Mouse (Mus musculus) Patski (cell line): ENCODE results near the gene Gm20388. TPM values are rescaled to one million over a fixed set of nuclear protein-coding genes. Genes with fewer than 3 reads are reported as not detected.

ENCODE experiments used
- ATAC-seq: fragments of 100-300 bp; one replicate; pipeline ENCODE4 v1.8.0; 2021
- CTCF ChIA-PET: fragments of 350-600 bp; sonication (Branson Sonifier 250); formaldehyde crosslinking; loops from one replicate; lab custom pipeline; 2022; ENCODE audit warnings: inconsistent platforms; lab: Charles Lee
- POLR2A ChIA-PET: fragments of 350-600 bp; sonication (Branson Sonifier 250); formaldehyde crosslinking; loops from one replicate; lab custom pipeline; 2022; ENCODE audit warnings: antibody characterized with exemption, inconsistent platforms; lab: Charles Lee
- DNase-seq: peaks from one replicate; pipeline ENCODE4 v3.0.0-alpha.2; 2011; ENCODE audit warnings: low read depth, low spot score
- H3K27me3 ChIP-seq: fragments of 371-371 bp; one replicate; pipeline ENCODE4 v1.5.1; 2021
- CTCF ChIP-seq: fragments of 100-300 bp; IDR thresholded peaks from one replicate; pipeline ENCODE4 v1.5.1; 2021
- in situ Hi-C: fragments of 300-500 bp; cut with MboI; formaldehyde crosslinking; loops from 3 replicates; pipeline ENCODE4 v1.11.1; 2018; ENCODE audit warnings: low pct_unique_long_range_greater_than_20kb, mixed read lengths
- polyA plus RNA-seq: library from polyadenylated mRNA; unstranded; gene quantifications from one replicate; pipeline ENCODE4 v1.2.3, GENCODE M21; 2021

Gm20388 gene
- polyA plus RNA-seq, 1 experiment from 2014 or later, result 86.7 TPM

DNA sequence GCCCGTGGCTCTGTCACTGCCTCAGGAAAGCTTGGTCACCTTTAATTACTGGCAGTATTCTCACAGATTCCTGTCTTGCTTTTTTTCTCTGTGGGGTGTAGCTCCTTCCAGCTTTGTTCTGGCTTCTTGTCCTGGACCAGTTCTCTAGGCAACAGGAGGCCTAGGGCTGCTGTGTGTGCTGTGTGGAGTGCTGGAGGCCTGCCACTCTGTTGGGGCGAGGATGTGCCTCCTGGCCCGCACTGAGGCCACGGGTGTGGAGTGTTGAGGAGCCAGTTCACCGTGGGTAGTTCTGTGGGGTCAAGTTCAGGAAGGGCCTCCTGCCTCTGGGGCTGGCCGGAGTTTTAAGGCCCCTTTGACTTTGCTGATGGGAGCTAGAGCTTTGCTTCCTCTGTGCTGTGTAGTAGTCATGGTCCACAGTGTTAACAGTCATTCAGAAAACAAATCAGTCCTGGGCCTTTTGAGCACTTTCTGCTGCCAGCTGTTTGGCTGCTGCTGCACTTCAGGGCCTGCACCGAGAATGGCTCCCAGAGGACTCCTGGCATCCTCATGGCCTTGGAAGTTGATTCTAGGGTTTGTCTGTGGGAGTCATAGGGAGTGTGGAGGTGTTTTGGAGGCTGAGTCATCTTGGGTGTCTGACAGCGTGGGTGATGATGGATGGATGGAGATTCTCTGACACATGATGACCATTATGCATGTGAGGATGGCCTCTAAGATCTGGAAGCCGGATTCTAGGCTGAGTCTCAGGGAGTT is 2080.0 kb downstream of the Gm20388 start:
- no peak for ATAC-seq
- no peak for TF ChIP-seq CTCF
- ChIA-PET POLR2A (interaction anchor here (0.7 kb wide), 1 partner anchor 11 kb away, joined by 4 read pairs; no protein-coding TSS in a partner anchor), CTCF (interaction anchor here (0.9 to 1.4 kb wide), 2 partner anchors 11 to 12 kb away, joined by 3 to 4 read pairs; no protein-coding TSS in a partner anchor)
- H3K27me3 ChIP-seq, result no peaks in the 10 kb centered on the region
- DNase-seq, result peak; percentile 84
- in situ Hi-C loops, result loop anchor here (5.0 kb wide), 2 partner anchors 67 to 157 kb away; no protein-coding TSS in a partner anchor

DNA sequence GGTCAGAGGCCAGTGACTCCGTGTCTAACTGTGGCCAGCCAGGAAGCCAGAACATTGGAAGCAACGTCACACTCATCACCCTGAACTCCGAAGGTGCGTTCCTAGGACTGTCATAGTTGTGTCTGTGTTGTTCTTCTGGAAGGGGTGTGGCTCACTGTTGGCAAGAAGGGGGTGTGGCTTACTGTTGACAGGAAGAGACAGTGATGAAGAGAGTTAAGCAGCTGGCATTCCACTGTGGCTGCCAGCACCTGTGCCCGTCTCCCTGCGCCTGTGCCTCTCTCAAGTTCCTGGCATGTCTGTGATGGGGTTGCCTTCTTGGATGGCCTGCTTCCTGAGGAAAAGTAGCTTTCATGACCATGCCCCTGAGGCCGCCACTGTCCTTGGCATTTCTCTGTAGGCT is 2081.0 kb downstream of the Gm20388 start:
- no peak for ATAC-seq
- no peak for TF ChIP-seq CTCF
- H3K27me3 ChIP-seq, result no peaks in the 10 kb centered on the region
- POLR2A ChIA-PET, result no interaction called here
- in situ Hi-C loops, result loop anchor here (5.0 kb wide), 2 partner anchors 66 to 156 kb away; no protein-coding TSS in a partner anchor
- DNase-seq, result no peak
- CTCF ChIA-PET, result no interaction called here

DNA sequence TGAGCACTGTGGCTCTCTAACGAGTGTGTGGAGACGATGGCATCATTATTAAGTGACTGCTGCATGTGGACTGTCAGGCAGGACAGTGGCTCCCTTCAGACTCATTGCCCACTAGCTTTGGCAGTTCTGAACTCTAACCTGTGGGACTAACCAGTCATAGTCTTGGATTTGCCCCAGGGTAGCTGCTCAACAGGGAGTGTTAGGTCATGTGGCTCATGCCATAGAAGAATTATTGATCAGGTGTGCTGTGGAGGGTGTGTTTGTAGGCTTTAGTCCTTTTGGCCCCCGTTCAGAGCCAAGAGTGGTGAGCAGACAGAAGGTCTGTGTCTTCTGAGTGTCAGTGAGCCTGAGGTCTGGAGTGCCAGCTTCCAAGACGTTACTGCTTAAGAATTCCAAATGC is 2082.3 kb downstream of the Gm20388 start:
- H3K27me3 ChIP-seq, result no peaks in the 10 kb centered on the region
- in situ Hi-C loops, result loop anchor here (5.0 kb wide), 2 partner anchors 64 to 154 kb away; no protein-coding TSS in a partner anchor
- ATAC-seq (no peak), DNase-seq (no peak)
- ChIA-PET CTCF (interaction anchor here (0.7 to 1.2 kb wide), 2 partner anchors 28 to 170 kb away, joined by 3 read pairs; no protein-coding TSS in a partner anchor), POLR2A (interaction anchor here (0.8 kb wide), 1 partner anchor 139 kb away, joined by 3 read pairs; no protein-coding TSS in a partner anchor)
- no peak for TF ChIP-seq CTCF

DNA sequence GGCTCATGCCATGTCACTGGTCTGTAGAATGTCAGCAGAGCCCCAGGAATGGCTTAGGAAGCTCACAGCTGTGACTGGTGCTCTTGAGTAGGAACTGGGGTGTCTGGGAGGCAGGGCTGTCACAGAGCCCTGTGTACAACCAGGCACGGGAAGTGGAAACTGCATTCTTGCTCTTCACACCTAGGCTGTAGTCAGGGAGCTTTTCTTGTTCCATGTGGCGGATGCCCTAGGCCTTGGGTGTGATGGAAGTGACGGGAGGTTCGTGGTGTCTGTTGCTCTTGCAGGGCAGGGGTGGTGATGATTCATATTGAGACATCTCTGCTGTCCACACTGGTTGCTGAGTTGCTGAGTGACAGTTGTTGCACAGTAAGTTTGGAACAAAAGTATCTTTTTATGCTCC is 2084.5 kb downstream of the Gm20388 start:
- ChIA-PET CTCF (no interaction called here), POLR2A (no interaction called here)
- ATAC-seq (no peak), DNase-seq (no peak)
- TF ChIP-seq CTCF, result no peak
- H3K27me3 ChIP-seq, result no peaks in the 10 kb centered on the region
- in situ Hi-C loops, result no loop called here

DNA sequence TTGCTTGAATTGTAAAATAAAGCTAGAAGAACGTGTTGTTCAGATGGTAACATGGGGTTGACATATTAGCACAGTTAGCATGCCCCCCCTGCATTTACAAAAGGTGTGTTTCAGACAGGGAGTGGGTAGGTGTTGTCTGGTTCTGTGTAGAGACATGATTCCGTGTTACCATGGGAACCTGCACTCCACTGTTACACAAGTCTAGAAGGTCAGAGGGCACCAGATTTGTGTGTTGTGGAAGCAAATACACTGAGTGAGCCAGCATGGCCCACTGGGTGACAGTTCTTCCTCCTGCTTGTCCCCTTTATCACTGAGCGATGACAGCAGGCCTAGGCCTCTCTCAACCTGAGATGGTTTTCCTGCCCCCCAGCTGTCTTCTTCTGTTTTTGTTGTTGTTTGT is 2085.3 kb downstream of the Gm20388 start:
- no peak for DNase-seq
- no peak for ATAC-seq
- CTCF ChIA-PET, result no interaction called here
- TF ChIP-seq CTCF, result no peak
- no peaks in the 10 kb centered on the region for H3K27me3 ChIP-seq
- POLR2A ChIA-PET, result no interaction called here
- in situ Hi-C loops, result no loop called here

DNA sequence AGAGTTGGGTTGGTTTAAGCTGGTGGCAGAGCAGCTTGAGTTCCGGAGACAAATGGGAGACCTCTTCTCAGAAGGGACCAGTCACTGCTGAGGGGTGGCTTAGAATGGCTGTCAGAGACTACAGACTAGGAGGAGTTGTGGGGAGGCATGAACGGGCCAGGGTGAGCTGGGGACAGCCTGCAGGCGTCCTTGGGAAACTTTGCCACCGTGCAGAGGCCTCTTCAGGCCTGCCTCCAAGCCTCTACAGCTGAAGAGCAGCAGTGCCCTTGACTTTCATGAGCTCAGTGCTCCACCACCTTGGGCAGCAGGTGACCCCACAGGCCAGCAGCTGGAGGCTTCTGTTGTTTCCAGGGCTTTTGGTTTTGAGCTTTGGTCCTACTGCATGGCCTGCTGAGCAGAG is 2088.0 kb downstream of the Gm20388 start:
- in situ Hi-C loops, result no loop called here

DNA sequence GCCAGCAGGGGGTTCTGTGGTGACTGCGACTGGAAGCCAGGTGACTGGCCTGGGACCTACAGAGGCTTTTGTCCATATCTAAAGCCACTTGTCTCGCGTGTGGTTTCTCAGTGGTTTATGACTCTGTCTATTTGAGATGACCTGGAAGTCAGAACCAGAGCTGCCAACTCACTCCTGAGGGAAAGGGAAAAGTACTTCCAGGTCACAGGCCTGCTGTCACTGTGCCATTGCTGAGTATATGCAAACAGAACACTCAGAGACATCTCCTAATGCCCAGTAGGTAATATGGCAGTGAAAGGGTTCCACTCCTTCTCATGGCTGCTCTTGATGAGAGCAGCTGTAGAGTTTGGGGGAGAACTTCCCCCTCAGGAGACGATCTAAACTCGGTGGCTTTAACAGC is 2088.6 kb downstream of the Gm20388 start:
- TF ChIP-seq CTCF, result no peak
- ChIA-PET CTCF (interaction anchor here (1.7 kb wide), 1 partner anchor 10 kb away, joined by 6 read pairs; no protein-coding TSS in a partner anchor), POLR2A (interaction anchor here (0.8 to 1.2 kb wide), 2 partner anchors 18 to 259 kb away, joined by 3 read pairs; no protein-coding TSS in a partner anchor)
- no peaks in the 10 kb centered on the region for H3K27me3 ChIP-seq
- in situ Hi-C loops, result no loop called here
- DNase-seq, result no peak
- no peak for ATAC-seq

More for the DNA sequence above, 2088.0 kb downstream of the Gm20388 start:
- ChIA-PET CTCF (interaction anchor here (1.7 kb wide), 1 partner anchor 9 kb away, joined by 6 read pairs; no protein-coding TSS in a partner anchor), POLR2A (interaction anchor here (0.8 to 1.2 kb wide), 2 partner anchors 18 to 260 kb away, joined by 3 read pairs; no protein-coding TSS in a partner anchor)
- ATAC-seq, result no peak
- no peak for DNase-seq
- no peaks in the 10 kb centered on the region for H3K27me3 ChIP-seq
- no peak for TF ChIP-seq CTCF

DNA sequence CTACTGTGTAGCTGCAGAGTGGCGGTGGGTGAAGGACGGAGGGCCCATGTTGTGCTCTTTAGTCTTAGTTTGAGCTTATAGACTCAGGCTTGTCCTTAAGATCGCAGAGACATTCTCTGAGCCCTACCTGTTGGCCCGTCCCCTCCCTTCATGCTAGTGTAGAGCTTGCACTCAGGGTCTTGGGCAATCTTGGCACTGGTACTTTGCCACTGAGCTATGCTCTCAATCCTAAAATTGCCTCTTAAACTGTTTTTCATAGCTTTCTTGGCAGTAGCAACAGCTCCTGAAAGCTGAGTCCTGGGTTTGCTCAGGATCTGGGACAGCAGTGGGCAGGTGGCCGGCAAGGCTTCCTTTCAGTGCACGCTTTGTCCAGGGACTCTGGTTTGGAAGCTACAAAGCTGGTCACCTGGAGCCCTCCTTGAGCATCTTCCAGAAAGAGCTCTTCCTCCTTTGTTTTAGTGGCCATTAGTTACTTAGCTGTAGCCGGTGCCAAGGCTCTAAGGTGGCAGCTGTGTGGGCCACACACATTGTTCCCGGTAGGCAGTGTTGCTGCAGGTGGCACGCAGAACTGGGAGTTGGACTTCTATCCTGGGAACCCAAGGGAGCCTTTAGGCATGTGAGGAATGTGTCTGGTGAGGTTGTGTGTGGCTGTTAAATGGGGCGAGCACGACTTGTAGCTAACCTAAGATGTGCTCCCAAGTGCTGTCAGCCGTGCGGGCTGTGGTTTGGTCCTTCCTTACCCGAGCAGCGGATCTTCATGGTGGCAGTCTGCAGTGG is 2090.9 kb downstream of the Gm20388 start:
- in situ Hi-C loops, result no loop called here
- peak; percentile 64 for DNase-seq
- CTCF ChIA-PET, result interaction anchor here (0.6 to 1.8 kb wide), 9 partner anchors 9 to 230 kb away, joined by 3 to 8 read pairs (median 3); no protein-coding TSS in a partner anchor
- ATAC-seq, result peak; percentile 88
- no peaks in the 10 kb centered on the region for H3K27me3 ChIP-seq
- POLR2A ChIA-PET, result interaction anchor here (0.8 to 1.4 kb wide), 5 partner anchors 11 to 139 kb away, joined by 3 to 4 read pairs (median 4); no protein-coding TSS in a partner anchor
- no peak for TF ChIP-seq CTCF

DNA sequence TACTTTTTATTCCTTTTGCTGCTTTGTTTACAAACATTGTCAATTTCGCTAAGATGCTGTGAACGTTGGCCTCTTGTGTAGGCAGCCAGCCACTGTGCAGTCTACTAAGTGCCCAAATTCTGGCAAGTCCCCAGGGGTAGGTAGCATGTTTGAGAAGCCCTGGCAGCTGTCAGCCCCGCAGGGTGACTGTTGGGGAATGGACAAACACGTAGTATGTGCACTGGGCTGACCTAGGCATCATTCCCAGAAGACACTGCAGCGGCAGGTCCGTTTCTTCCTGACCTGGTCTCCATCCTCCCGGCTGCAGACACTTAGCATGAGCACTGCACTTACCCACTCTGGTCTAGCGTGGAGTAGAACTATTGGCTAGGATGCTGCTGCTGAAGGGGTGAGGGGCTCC is 2093.0 kb downstream of the Gm20388 start:
- no peaks in the 10 kb centered on the region for H3K27me3 ChIP-seq
- no peak for TF ChIP-seq CTCF
- ATAC-seq (no peak), DNase-seq (no peak)
- POLR2A ChIA-PET, result no interaction called here
- CTCF ChIA-PET, result interaction anchor here (1.8 kb wide), 1 partner anchor 15 kb away, joined by 4 read pairs; no protein-coding TSS in a partner anchor
- in situ Hi-C loops, result no loop called here

DNA sequence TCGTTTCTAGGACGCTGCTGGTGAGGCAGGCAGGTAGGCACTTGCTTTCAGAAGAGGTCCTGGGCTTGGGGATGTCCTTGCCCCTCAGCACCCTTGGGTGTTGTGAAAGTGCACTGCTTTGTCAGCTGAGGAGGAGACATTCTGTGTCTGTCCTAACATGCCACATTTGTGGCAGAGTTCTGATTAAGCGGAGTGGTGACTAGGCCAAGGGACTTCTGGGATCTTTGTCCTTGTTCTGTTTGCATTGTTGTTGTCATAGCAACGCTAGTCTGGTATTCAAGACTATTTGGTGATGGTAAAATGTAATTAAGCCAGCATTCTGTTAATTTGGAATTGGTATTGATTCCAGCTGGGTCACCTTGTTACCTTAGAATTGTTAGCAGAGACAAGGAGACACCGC is 2093.5 kb downstream of the Gm20388 start:
- ATAC-seq (no peak), DNase-seq (no peak)
- ChIA-PET CTCF (interaction anchor here (1.8 kb wide), 1 partner anchor 14 kb away, joined by 4 read pairs; no protein-coding TSS in a partner anchor), POLR2A (no interaction called here)
- in situ Hi-C loops, result no loop called here
- H3K27me3 ChIP-seq, result no peaks in the 10 kb centered on the region
- TF ChIP-seq CTCF, result no peak
